Mouse (Mus musculus): ENCODE measurements at regions not wholly inside any gene's neighbourhood (a gene's known extent, or its start where the extent isn't known, plus 50 kb on each side); places are given as distances from the start of the nearest gene placed in this dataset.

- TF ChIP-seq CTCF (IDR thresholded peaks at IDR 0.05; ENCODE audit: insufficient read depth, low read length) (no peak), POLR2A (IDR thresholded peaks at IDR 0.05; ENCODE audit: borderline replicate concordance, extremely low read depth, low read depth, low read length) (no peak)
Observed at GRCm38 (mm10) chr11:45508566-45508965, 343.3 kb upstream of the Clint1 start.

Measured in lung, adult 2 months (tissue).